Mouse (Mus musculus) forebrain, embryonic 10.5 days (tissue): ENCODE results near the gene Fbxl15. TPM values are rescaled to one million over a fixed set of nuclear protein-coding genes. Genes with fewer than 3 reads are reported as not detected.

Experiments used
- DNase-seq: peaks from one replicate; pipeline ENCODE4 v3.0.0-alpha.2; 2017; ENCODE audit warnings: low spot score; ENCODE audit errors: extremely low spot score
- H3K27ac ChIP-seq: fragments of 300-500 bp; sonication (generic); 2 replicates; pipeline ENCODE4 v1.5.1; 2016; ENCODE audit warnings: mild to moderate bottlenecking
- H3K27me3 ChIP-seq: fragments of 300-500 bp; sonication (generic); 2 replicates; pipeline ENCODE4 v1.6.1; 2016; ENCODE audit warnings: mild to moderate bottlenecking; ENCODE audit not compliant: poor library complexity, severe bottlenecking
- H3K36me3 ChIP-seq: fragments of 300-500 bp; sonication (generic); replicated peaks from 2 replicates; pipeline ENCODE4 v1.6.1; 2016; ENCODE audit warnings: mild to moderate bottlenecking, moderate library complexity
- H3K4me1 ChIP-seq: fragments of 300-500 bp; sonication (generic); 2 replicates; pipeline ENCODE4 v1.6.1; 2016
- H3K4me3 ChIP-seq: fragments of 300-500 bp; sonication (generic); 2 replicates; pipeline ENCODE4 v1.5.1; 2016; ENCODE audit warnings: mild to moderate bottlenecking, moderate library complexity
- H3K9me3 ChIP-seq: fragments of 300-500 bp; sonication (generic); 2 replicates; pipeline ENCODE4 v1.6.1; 2016; ENCODE audit warnings: mild to moderate bottlenecking, moderate library complexity
- WGBS: fragments of 180-500 bp; shearing (Covaris S2); methylation state at CpG from one replicate; pipeline ENCODE4 v1.1.7; 2016; 5-methylcytosine and 5-hydroxymethylcytosine counted together
- polyA plus RNA-seq: library from polyadenylated mRNA; unstranded; fragments of >200 nt; fragmentation: Nextera tagmentation; extraction: Ambion mirVana; gene quantifications from 2 replicates; pipeline ENCODE4 v1.2.1, GENCODE M21; 2016

Fbxl15 gene
- polyA plus RNA-seq, 1 experiment from 2014 or later: 18.0 TPM

GRCm38 (mm10) chr19:46320076-46320785 is 7.8 kb upstream of the Fbxl15 start:
- Histone ChIP-seq H3K9me3 (no peaks in the 10 kb centered on the region), H3K27me3 (peaks cover 100% of the 10 kb centered on the region), H3K4me1 (peaks cover 62% of the 10 kb centered on the region), H3K36me3 (no peaks in the 10 kb centered on the region), H3K4me3 (no peak overlapping the region), H3K27ac (peak overlapping the region; percentile 36; the same call in 1 of the 2 replicates)
- DNase-seq: no peak
- WGBS: 88% methylated on average over 8 of the region's 8 CpGs

GRCm38 (mm10) chr19:46321101-46321943 is 6.7 kb upstream of the Fbxl15 start:
- H3K4me3 ChIP-seq: peak overlapping the region; percentile 18
- DNase-seq: peak; percentile 67
- H3K36me3 ChIP-seq: no peaks in the 10 kb centered on the region
- H3K27me3 ChIP-seq: peaks cover 100% of the 10 kb centered on the region
- peaks cover 64% of the 10 kb centered on the region for H3K4me1 ChIP-seq
- H3K27ac ChIP-seq: peak overlapping the region; percentile 75
- 31% methylated on average over 6 of the region's 6 CpGs for WGBS
- H3K9me3 ChIP-seq: no peaks in the 10 kb centered on the region

GRCm38 (mm10) chr19:46322144-46322995 is 5.6 kb upstream of the Fbxl15 start:
- H3K4me3 ChIP-seq: peak overlapping the region; percentile 18; the same call in 1 of the 2 replicates
- WGBS: 54% methylated on average over 11 of the region's 11 CpGs
- no peaks in the 10 kb centered on the region for H3K9me3 ChIP-seq
- H3K4me1 ChIP-seq: peaks cover 66% of the 10 kb centered on the region
- H3K36me3 ChIP-seq: no peaks in the 10 kb centered on the region
- no peak for DNase-seq
- H3K27me3 ChIP-seq: peaks cover 100% of the 10 kb centered on the region
- peak overlapping the region; percentile 75 for H3K27ac ChIP-seq

- no peaks in the 10 kb centered on the region for H3K9me3 ChIP-seq
- H3K27ac ChIP-seq: no peak overlapping the region
- H3K27me3 ChIP-seq: peaks cover 93% of the 10 kb centered on the region
- no peaks in the 10 kb centered on the region for H3K36me3 ChIP-seq
- H3K4me1 ChIP-seq: peaks cover 66% of the 10 kb centered on the region
- H3K4me3 ChIP-seq: no peak overlapping the region
- 82% methylated on average over 13 of the region's 13 CpGs for WGBS
- no peak for DNase-seq
Measured at GRCm38 (mm10) chr19:46322996-46323572, 4.9 kb upstream of the Fbxl15 start.

GRCm38 (mm10) chr19:46323716-46324115 is 4.3 kb upstream of the Fbxl15 start:
- DNase-seq: no peak

GRCm38 (mm10) chr19:46324366-46324765 is 3.6 kb upstream of the Fbxl15 start:
- Histone ChIP-seq H3K27me3 (peaks cover 85% of the 10 kb centered on the region), H3K27ac (no peak overlapping the region), H3K36me3 (no peaks in the 10 kb centered on the region), H3K4me1 (peaks cover 65% of the 10 kb centered on the region), H3K4me3 (no peak overlapping the region), H3K9me3 (no peaks in the 10 kb centered on the region)
- 70% methylated on average over 11 of the region's 11 CpGs for WGBS
- no peak for DNase-seq

More at GRCm38 (mm10) chr19:46323716-46324115, 4.3 kb upstream of the Fbxl15 start:
- H3K4me1 ChIP-seq: peaks cover 65% of the 10 kb centered on the region
- peaks cover 87% of the 10 kb centered on the region for H3K27me3 ChIP-seq
- H3K36me3 ChIP-seq: no peaks in the 10 kb centered on the region
- H3K27ac ChIP-seq: no peak overlapping the region
- no peaks in the 10 kb centered on the region for H3K9me3 ChIP-seq
- no peak overlapping the region for H3K4me3 ChIP-seq
- 78% methylated on average over 5 of the region's 5 CpGs for WGBS

- peaks cover 85% of the 10 kb centered on the region for H3K27me3 ChIP-seq
- H3K27ac ChIP-seq: no peak overlapping the region
- WGBS: 76% methylated on average over 5 of the region's 5 CpGs
- H3K4me3 ChIP-seq: no peak overlapping the region
- DNase-seq: no peak
- H3K4me1 ChIP-seq: peaks cover 68% of the 10 kb centered on the region
- no peaks in the 10 kb centered on the region for H3K36me3 ChIP-seq
- H3K9me3 ChIP-seq: no peaks in the 10 kb centered on the region
Measured at GRCm38 (mm10) chr19:46324918-46325317, 3.1 kb upstream of the Fbxl15 start.

- no peaks in the 10 kb centered on the region for H3K9me3 ChIP-seq
- peaks cover 85% of the 10 kb centered on the region for H3K27me3 ChIP-seq
- WGBS: 2% methylated on average over 28 of the region's 29 CpGs
- H3K4me1 ChIP-seq: peaks cover 67% of the 10 kb centered on the region
- no peak for DNase-seq
- H3K36me3 ChIP-seq: peaks cover 12% of the 10 kb centered on the region
- H3K4me3 ChIP-seq: peak overlapping the region; percentile 80
- H3K27ac ChIP-seq: peak overlapping the region; percentile 60; the same call in 1 of the 2 replicates
Measured at GRCm38 (mm10) chr19:46326019-46326755, 1.8 kb upstream of the Fbxl15 start.

GRCm38 (mm10) chr19:46326756-46327305 is 1.2 kb upstream of the Fbxl15 start, which contains the start of gene Psd:
TSS of gene Psd (minus strand) at chr19:46327156.
- Histone ChIP-seq H3K4me1 (peaks cover 65% of the 10 kb centered on the region), H3K27ac (peak within 1 kb of the TSS; percentile 91), H3K4me3 (peak within 1 kb of the TSS; percentile 80), H3K27me3 (peaks cover 81% of the 10 kb centered on the region), H3K36me3 (peaks cover 19% of the 10 kb centered on the region), H3K9me3 (no peaks in the 10 kb centered on the region)
- peak; percentile 75 for DNase-seq
- under 1% methylated on average over 35 of the region's 35 CpGs for WGBS

- H3K27me3 ChIP-seq: peaks cover 73% of the 10 kb centered on the region
- 31% methylated on average over 14 of the region's 14 CpGs for WGBS
Measured at GRCm38 (mm10) chr19:46327531-46328064, 386 bp upstream of the Fbxl15 start.

GRCm38 (mm10) chr19:46329031-46329641 is 1.2 kb downstream of the Fbxl15 start:
- Histone ChIP-seq H3K4me3 (peak overlapping the region; percentile 80), H3K36me3 (peaks cover 28% of the 10 kb centered on the region), H3K27ac (peak overlapping the region; percentile 91), H3K4me1 (peaks cover 71% of the 10 kb centered on the region), H3K27me3 (peaks cover 58% of the 10 kb centered on the region), H3K9me3 (no peaks in the 10 kb centered on the region)
- WGBS: 2% methylated on average over 54 of the region's 54 CpGs
- DNase-seq: no peak

More at GRCm38 (mm10) chr19:46327531-46328064, 386 bp upstream of the Fbxl15 start:
- Histone ChIP-seq H3K4me3 (peak overlapping the region; percentile 80), H3K9me3 (no peaks in the 10 kb centered on the region), H3K36me3 (peaks cover 26% of the 10 kb centered on the region), H3K4me1 (peaks cover 65% of the 10 kb centered on the region), H3K27ac (peak overlapping the region; percentile 91)
- DNase-seq: no peak
